Mouse (Mus musculus): ENCODE measurements around the gene Map2k7. TPM values are rescaled to one million over a fixed set of nuclear protein-coding genes. Genes with fewer than 3 reads are reported as not detected.
A peak's percentile ranks its signal among the peaks of the same experiment; 100 is the strongest.

The Map2k7 gene
- polyA plus RNA-seq, 1 experiment: 85.2 TPM

DNA sequence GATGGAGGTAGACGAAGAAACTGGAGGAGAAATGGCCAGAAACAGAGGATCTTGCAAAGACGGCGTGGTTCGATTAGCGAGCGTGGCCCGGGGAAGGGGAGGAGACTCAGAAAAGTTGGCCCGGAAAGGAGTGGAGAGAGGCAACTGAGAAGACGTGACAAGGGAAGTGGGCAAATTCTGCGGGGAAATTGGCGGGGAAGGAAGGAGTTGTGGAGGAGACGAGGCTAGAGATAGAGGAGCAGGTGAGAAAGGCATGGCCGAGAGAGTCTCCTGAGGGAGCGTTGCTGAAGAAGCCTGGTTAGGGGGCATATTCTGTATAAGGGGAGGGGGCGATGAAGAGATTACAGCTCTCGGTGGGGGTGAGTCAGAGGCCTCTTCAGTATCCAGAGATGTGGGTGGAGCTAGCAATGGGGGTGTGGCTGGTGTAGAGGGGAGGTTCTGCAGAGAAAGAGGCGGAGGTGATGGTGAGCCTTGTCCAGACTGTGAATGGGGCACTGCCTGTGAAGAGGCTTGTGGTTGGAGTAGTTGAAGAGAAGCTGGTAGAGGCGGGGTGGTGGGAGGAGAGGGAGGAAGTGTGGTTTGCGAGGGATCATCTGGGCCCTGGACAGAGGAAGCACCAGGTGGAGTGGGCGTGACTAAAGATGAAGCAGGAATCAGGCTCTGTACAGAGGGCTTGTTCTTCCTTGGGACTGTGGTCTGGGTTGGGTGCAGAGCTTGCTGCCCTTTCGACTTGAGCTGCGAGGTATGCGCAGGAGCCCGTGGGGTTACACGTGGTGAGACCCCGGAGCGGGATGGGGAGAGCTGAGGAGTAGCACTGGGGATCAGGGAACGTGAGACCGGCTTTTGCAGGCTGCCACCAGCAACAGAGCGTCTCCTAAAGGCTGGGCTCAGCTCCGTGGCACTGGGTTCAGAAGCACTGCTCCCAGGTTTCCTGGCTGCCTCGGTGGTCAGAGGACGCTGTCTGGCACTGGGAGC, 24.2 kb upstream of the Map2k7 start:
- Histone ChIP-seq H3K27me3 (ENCODE audit: control insufficient read depth, insufficient read depth, low read length) (no peaks in the 10 kb centered on the region), H3K4me3 (replicated peaks; ENCODE audit: insufficient read depth, low read depth, low read length) (no peak overlapping the region), H3K4me1 (ENCODE audit: control insufficient read depth, insufficient read depth, low read length) (no peaks in the 10 kb centered on the region; the same call in none of the 2 replicates), H3K27ac (ENCODE audit: insufficient read depth, low read length) (no peak overlapping the region)
- WGBS: 48% methylated on average over 33 of the region's 33 CpGs
- TF ChIP-seq CTCF (IDR thresholded peaks at IDR 0.05; ENCODE audit: borderline replicate concordance, insufficient read depth, low read depth, low read length): no peak
- TF ChIP-seq POLR2A (IDR thresholded peaks at IDR 0.05; ENCODE audit: borderline replicate concordance, insufficient read depth, low read length): no peak
- no peak for DNase-seq

DNA sequence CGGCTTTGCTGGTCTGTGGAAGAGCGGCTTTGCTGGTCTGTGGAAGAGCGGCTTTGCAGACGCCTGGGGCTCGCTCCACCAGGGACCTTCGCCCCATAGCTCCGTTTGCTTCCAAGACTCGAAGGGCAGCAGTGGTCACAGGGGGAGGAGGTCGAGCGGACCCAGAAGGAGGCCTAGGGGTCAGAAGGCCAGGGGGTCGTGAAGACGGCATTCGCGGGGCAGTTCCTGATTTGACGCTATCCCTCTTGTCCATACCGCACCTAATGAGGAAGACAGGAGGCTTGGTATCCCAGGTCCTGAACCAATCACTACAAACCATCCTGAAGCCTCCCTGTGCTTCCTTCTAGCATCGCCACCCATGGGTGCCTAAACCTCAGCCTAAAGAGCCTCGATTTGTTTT, 22.2 kb upstream of the Map2k7 start:
- 3% methylated on average over 18 of the region's 18 CpGs for WGBS
- peak in 1 of 2 experiments; percentile 48 for DNase-seq
- H3K4me3 ChIP-seq (replicated peaks; ENCODE audit: insufficient read depth, low read depth, low read length): peak overlapping the region; percentile 86
- H3K27ac ChIP-seq (ENCODE audit: insufficient read depth, low read length): no peak overlapping the region
- H3K4me1 ChIP-seq (ENCODE audit: control insufficient read depth, insufficient read depth, low read length): no peaks in the 10 kb centered on the region; the same call in none of the 2 replicates
- no peaks in the 10 kb centered on the region for H3K27me3 ChIP-seq (ENCODE audit: control insufficient read depth, insufficient read depth, low read length)
- TF ChIP-seq POLR2A (IDR thresholded peaks at IDR 0.05; ENCODE audit: borderline replicate concordance, insufficient read depth, low read length) (no peak), CTCF (IDR thresholded peaks at IDR 0.05; ENCODE audit: borderline replicate concordance, insufficient read depth, low read depth, low read length) (no peak)

DNA sequence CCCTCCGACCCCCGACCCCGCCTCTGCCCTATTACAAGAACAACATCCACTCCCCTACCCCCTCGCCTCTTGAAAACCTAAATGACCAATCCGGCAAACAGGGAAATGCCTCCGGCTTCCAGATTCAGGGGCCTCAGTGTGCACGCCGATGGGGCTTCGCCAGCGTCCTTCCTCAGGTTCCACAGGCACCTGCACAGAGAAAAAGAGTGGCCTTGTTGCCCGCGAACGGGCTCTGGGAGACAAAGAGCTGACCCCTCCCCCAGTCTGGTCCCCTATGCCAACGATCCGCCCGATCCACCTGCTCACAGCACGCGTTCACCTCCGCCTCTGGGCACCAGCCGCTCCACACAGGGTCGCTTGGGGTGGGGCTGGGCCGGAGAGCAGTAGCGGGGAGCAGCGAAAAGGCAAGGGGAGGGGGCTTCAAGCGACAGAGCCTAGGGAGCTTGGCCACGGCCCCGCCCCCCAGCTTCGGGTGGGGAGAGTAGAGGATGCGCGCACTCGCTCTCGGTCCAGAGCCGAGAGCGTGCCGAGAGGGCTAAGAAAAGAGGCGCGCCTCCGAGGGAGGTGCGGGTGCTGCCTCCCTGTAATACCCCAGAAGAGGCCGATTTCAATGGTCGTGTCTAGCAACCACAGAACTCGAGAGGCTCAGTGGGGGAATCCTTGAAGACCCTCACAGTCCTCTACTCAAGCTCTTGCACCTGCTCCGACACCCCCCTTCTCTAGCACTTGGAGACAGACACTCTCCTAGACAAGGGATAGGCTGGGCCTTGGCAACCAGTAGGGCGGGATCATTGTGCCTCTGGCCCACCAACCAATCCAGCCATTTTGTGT, 21.5 kb upstream of the Map2k7 start, which contains the start of gene Prr36:
Prr36 (minus strand) TSS at position 669 of the 831 bp plus-strand sequence.
- Histone ChIP-seq H3K4me3 (replicated peaks; ENCODE audit: insufficient read depth, low read depth, low read length) (peak within 1 kb of the TSS; percentile 86), H3K27ac (ENCODE audit: insufficient read depth, low read length) (peak within 1 kb of the TSS; percentile 60), H3K27me3 (ENCODE audit: control insufficient read depth, insufficient read depth, low read length) (no peaks in the 10 kb centered on the region), H3K4me1 (ENCODE audit: control insufficient read depth, insufficient read depth, low read length) (no peaks in the 10 kb centered on the region; the same call in none of the 2 replicates)
- under 1% methylated on average over 44 of the region's 44 CpGs for WGBS
- no peak for TF ChIP-seq CTCF (IDR thresholded peaks at IDR 0.05; ENCODE audit: borderline replicate concordance, insufficient read depth, low read depth, low read length)
- peak; percentile 28; the same call in 1 of the 2 replicates for TF ChIP-seq POLR2A (IDR thresholded peaks at IDR 0.05; ENCODE audit: borderline replicate concordance, insufficient read depth, low read length)
- peak; percentile 64 to 68 for DNase-seq

DNA sequence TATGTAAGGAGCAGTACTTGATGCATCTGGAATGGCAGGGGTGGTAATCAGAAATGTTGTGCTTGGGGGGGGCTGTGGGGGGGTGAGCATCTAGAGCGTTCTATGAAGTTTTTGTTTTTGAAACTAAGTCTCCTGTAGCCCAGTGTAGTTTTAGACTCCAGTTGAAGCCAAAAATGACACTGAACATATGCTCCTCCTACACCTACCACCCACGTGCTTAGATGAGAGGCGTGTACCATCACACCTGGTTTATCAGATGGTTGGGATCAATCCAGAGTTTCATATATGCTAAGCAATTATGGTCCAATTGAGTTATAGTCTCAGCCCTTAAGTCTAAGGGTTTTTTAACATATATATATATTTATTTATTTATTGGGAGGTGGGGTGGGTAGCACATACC, 18.9 kb upstream of the Map2k7 start:
- no peaks in the 10 kb centered on the region for H3K4me1 ChIP-seq (ENCODE audit: control insufficient read depth, insufficient read depth, low read length)
- H3K4me3 ChIP-seq (replicated peaks; ENCODE audit: insufficient read depth, low read depth, low read length): no peak overlapping the region
- no peak overlapping the region for H3K27ac ChIP-seq (ENCODE audit: insufficient read depth, low read length)
- WGBS: 91% methylated on average over 3 of the region's 3 CpGs
- no peaks in the 10 kb centered on the region for H3K27me3 ChIP-seq (ENCODE audit: control insufficient read depth, insufficient read depth, low read length)
- DNase-seq: no peak
- no peak for TF ChIP-seq POLR2A (IDR thresholded peaks at IDR 0.05; ENCODE audit: borderline replicate concordance, insufficient read depth, low read length)
- TF ChIP-seq CTCF (IDR thresholded peaks at IDR 0.05; ENCODE audit: borderline replicate concordance, insufficient read depth, low read depth, low read length): no peak

DNA sequence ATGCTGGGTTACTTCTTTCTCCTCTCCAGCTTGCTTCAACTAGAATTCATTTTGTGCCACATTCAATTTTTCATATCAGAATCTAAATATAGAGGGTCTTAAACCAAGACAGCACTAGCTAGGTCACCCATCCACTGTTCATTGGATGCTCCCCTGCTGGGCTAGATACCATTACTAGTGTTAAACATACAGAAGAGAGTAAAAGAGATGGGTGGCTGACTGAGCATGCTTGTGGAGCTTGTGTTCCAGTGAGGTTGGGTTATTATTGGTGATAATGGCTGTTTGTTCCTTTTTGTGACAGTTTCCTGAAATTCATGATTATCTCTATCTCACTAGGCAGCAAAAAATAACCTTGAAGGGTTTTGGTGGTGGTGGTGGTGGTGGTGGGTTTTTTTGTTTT, 16.5 kb upstream of the Map2k7 start:
- no peaks in the 10 kb centered on the region for H3K4me1 ChIP-seq (ENCODE audit: control insufficient read depth, insufficient read depth, low read length)
- no peaks in the 10 kb centered on the region; the same call in 1 of the 2 replicates for H3K27me3 ChIP-seq (ENCODE audit: control insufficient read depth, insufficient read depth, low read length)
- DNase-seq: no peak
- no peak for TF ChIP-seq CTCF (IDR thresholded peaks at IDR 0.05; ENCODE audit: borderline replicate concordance, insufficient read depth, low read depth, low read length)
- TF ChIP-seq POLR2A (IDR thresholded peaks at IDR 0.05; ENCODE audit: borderline replicate concordance, insufficient read depth, low read length): no peak
- H3K4me3 ChIP-seq (replicated peaks; ENCODE audit: insufficient read depth, low read depth, low read length): no peak overlapping the region
- H3K27ac ChIP-seq (ENCODE audit: insufficient read depth, low read length): no peak overlapping the region

DNA sequence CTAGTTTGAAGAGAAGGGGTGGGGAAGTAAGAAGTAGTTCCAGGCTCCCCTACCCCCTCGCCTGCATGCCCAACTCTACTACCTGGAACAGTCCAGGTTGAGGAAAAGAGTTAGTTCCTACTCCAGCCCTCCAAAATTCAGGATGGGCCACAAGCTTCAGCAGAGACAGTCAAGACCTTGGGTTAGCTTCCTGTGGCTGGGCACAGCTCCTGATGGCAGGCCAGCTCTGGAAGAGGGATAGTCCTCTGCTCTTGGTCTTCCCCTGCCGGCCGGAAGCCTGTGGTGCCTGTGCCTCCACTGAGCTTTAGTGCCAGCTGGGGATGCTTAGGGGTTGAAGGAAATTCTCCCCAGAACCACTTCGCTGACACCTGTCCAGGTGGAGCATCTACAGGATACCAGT, 12.2 kb upstream of the Map2k7 start:
- Histone ChIP-seq H3K27me3 (ENCODE audit: control insufficient read depth, insufficient read depth, low read length) (no peaks in the 10 kb centered on the region; the same call in 1 of the 2 replicates), H3K4me3 (replicated peaks; ENCODE audit: insufficient read depth, low read depth, low read length) (peak overlapping the region; percentile 22), H3K27ac (ENCODE audit: insufficient read depth, low read length) (no peak overlapping the region), H3K4me1 (ENCODE audit: control insufficient read depth, insufficient read depth, low read length) (no peaks in the 10 kb centered on the region)
- DNase-seq: no peak
- TF ChIP-seq POLR2A (IDR thresholded peaks at IDR 0.05; ENCODE audit: borderline replicate concordance, insufficient read depth, low read length): no peak
- TF ChIP-seq CTCF (IDR thresholded peaks at IDR 0.05; ENCODE audit: borderline replicate concordance, insufficient read depth, low read depth, low read length): no peak
- 35% methylated on average over 4 of the region's 4 CpGs for WGBS

DNA sequence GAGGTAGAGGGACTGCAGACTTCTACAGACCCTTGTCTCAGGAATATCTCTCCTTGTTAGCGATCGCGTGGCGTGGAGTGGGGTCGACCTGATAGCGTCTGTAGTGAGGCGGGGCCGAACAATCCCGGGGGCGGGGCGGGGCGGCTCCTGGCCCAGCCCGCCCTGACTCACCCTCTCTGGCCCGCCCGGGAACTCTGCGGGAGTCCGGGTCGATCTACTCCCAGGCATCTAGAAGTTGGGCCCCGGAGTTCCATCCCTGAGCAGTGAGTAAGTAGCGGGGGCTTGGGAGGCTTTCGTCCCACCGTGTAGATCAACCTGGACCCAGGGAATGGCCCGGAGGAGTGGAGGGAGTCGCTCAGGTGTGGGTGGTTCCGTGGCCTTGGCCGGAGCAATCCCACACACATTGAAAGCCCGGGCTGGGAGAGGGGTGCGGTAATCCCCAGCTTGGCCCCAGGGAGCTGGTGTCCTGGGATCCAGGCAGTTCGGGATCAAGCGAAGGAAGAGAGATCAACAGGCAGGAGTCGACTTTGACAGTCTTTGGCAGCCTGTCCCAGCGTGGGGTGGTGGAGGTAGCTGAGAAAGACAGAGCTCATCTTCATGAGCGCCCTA, 11.7 kb upstream of the Map2k7 start, which contains the start of gene Lrrc8e:
Lrrc8e (plus strand) TSS at position 89 of the 609 bp plus-strand sequence.
- Histone ChIP-seq H3K27ac (ENCODE audit: insufficient read depth, low read length) (no peak within 1 kb of the TSS), H3K27me3 (ENCODE audit: control insufficient read depth, insufficient read depth, low read length) (no peaks in the 10 kb centered on the region; the same call in 1 of the 2 replicates), H3K4me1 (ENCODE audit: control insufficient read depth, insufficient read depth, low read length) (no peaks in the 10 kb centered on the region), H3K4me3 (replicated peaks; ENCODE audit: insufficient read depth, low read depth, low read length) (peak within 1 kb of the TSS; percentile 22)
- TF ChIP-seq POLR2A (IDR thresholded peaks at IDR 0.05; ENCODE audit: borderline replicate concordance, insufficient read depth, low read length) (no peak), CTCF (IDR thresholded peaks at IDR 0.05; ENCODE audit: borderline replicate concordance, insufficient read depth, low read depth, low read length) (no peak)
- no peak for DNase-seq
- WGBS: 8% methylated on average over 33 of the region's 33 CpGs

Measured in cerebellum, adult 2 months (tissue).